Comparison of ENCODE assay signal across 1 mouse cellular context in the genomic region with DNA sequence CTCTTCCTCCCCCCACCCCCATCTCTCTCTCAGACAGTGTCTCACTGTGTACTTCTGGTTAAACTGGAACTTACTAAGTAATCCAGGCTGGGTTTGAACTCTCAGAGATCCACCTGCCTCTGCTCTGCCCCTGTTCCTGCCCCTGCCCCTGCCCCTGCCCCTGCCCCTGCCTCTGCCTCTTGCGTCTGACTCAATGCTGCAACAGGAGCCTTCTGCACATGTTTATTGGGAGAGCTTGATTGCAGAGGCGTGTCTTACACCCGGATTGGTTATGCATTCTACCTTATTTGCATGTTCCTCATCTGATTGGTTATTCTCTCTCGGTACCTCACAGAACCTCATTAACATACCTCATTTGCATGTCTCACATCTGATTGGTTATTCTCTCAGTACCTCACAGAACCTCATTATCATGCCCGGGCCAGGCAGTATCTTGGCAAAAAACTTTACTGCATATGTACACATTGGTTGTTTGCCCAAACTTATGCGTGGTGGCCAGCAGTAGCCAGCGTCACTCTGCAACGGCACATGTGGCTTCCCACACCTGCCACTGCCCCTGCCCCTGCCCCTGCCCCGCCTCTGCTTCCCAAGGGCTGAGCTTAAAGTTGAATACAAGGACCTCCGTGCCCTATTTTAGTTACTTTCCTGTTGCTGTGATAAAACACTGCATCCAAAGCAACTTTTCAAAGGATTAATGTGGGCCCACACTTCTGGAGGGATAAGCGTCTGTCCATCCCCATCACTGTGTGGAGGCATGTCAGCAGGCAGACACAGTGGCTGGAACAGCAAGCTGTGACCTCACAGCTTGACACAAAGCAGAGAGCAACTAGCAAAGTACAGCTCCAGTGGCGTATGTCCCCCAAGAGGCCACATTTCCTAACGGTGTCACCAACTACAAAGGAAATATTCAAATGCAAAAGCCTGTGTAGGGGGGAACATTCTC.
TF ChIP-seq lines count a peak whose summit lies in the region.

No protein-coding gene starts in this region.

TF ChIP-seq in MEL, 35 proteins besides CTCF, POLR2A, EP300 and RAD21:
- TF ChIP-seq RCOR1 (IDR thresholded peaks at IDR 0.05; ENCODE audit: low read depth, low read length) (no peak), TBP (IDR thresholded peaks at IDR 0.05; ENCODE audit: low read depth, low read length) (peak; percentile 94), MXI1 (IDR thresholded peaks at IDR 0.05; ENCODE audit: low read depth, low read length) (peak; percentile 72; the same call in 1 of the 2 replicates), CHD2 (IDR thresholded peaks at IDR 0.05; ENCODE audit: low read length) (peak; percentile 33; the same call in 1 of the 2 replicates), HCFC1 (IDR thresholded peaks at IDR 0.05; ENCODE audit: low read depth, low read length) (0 out of 2 replicates have a peak, but pooled peaks have one; percentile 6), GATA1 (IDR thresholded peaks at IDR 0.05; ENCODE audit: low read depth, low read length) (no peak), ELF1 (IDR thresholded peaks at IDR 0.05; ENCODE audit: low read depth, low read length) (no peak), CHD1 (IDR thresholded peaks at IDR 0.05; ENCODE audit: low read depth, low read length) (no peak), SMC3 (IDR thresholded peaks at IDR 0.05; ENCODE audit: low read depth, low read length) (no peak), NELFE (IDR thresholded peaks at IDR 0.05; ENCODE audit: low read depth, low read length) (peak; percentile 46), MYC (IDR thresholded peaks at IDR 0.05; ENCODE audit: low read depth, low read length) (0 out of 2 replicates have a peak, but pooled peaks have one; percentile 16), ZMIZ1 (IDR thresholded peaks at IDR 0.05; ENCODE audit: low read depth, low read length) (0 out of 2 replicates have a peak, but pooled peaks have one; percentile 66), TCF12 (IDR thresholded peaks at IDR 0.05; ENCODE audit: low read depth, low read length) (peak; percentile 50; the same call in 1 of the 2 replicates), MAZ (IDR thresholded peaks at IDR 0.05; ENCODE audit: low read depth, low read length) (peak; percentile 65; the same call in 1 of the 2 replicates), SIN3A (IDR thresholded peaks at IDR 0.05; ENCODE audit: low read length) (peak; percentile 78; the same call in 1 of the 2 replicates)
